Mouse (Mus musculus) hindbrain, postnatal 0 days (tissue): ENCODE measurements at regions not wholly inside any gene's neighbourhood (a gene's known extent, or its start where the extent isn't known, plus 50 kb on each side); places are given as distances from the start of the nearest gene placed in this dataset.

Experiments used
- ATAC-seq: fragments of 200-750 bp; cut with Nextera tagmentation; 2 replicates; pipeline ENCODE4 v1.8.0; 2017; ENCODE audit warnings: mild to moderate bottlenecking, moderate TSS enrichment, moderate library complexity
- DNase-seq: peaks from one replicate; pipeline ENCODE4 v3.0.0-alpha.2; 2015; ENCODE audit warnings: low spot score
- H3K27ac ChIP-seq: fragments of 300-500 bp; sonication (generic); 2 replicates; pipeline ENCODE4 v1.5.1; 2014; ENCODE audit warnings: mild to moderate bottlenecking
- H3K27me3 ChIP-seq: fragments of 300-500 bp; sonication (generic); 2 replicates; pipeline ENCODE4 v1.6.1; 2014; ENCODE audit warnings: low read length, mixed read lengths; ENCODE audit not compliant: insufficient read depth
- H3K36me3 ChIP-seq: fragments of 300-500 bp; sonication (generic); 2 replicates; pipeline ENCODE4 v1.6.1; 2014; ENCODE audit warnings: low read length, mixed read lengths; ENCODE audit not compliant: insufficient read depth
- H3K4me1 ChIP-seq: fragments of 300-500 bp; sonication (generic); 2 replicates; pipeline ENCODE4 v1.6.1; 2014; ENCODE audit warnings: antibody characterized with exemption, low read length, mixed read lengths; ENCODE audit not compliant: insufficient read depth
- H3K4me2 ChIP-seq: fragments of 300-500 bp; sonication (generic); 2 replicates; pipeline ENCODE4 v1.6.1; 2014; ENCODE audit warnings: low read depth, mild to moderate bottlenecking, low read length, moderate library complexity, mixed read lengths
- H3K4me3 ChIP-seq: fragments of 300-500 bp; sonication (generic); 2 replicates; pipeline ENCODE4 v1.5.1; 2014; ENCODE audit warnings: low read length
- H3K9ac ChIP-seq: fragments of 300-500 bp; sonication (generic); replicated peaks from 2 replicates; pipeline ENCODE4 v1.6.1; 2014; ENCODE audit warnings: mild to moderate bottlenecking, low read length, moderate library complexity, mixed read lengths
- H3K9me3 ChIP-seq: fragments of 300-500 bp; sonication (generic); 2 replicates; pipeline ENCODE4 v1.6.1; 2016; ENCODE audit warnings: low read length, mixed read lengths
- CTCF ChIP-seq: IDR thresholded peaks from 2 replicates; pipeline ENCODE4 v1.5.1; 2016; ENCODE audit warnings: antibody characterized with exemption, control low read depth, low read depth
- WGBS: fragments of 180-500 bp; shearing (Covaris S2); extraction: QIAGEN DNeasy Blood & Tissue Kit; methylation state at CpG from one replicate; pipeline ENCODE4 v1.1.7; 2014; 5-methylcytosine and 5-hydroxymethylcytosine counted together

DNA sequence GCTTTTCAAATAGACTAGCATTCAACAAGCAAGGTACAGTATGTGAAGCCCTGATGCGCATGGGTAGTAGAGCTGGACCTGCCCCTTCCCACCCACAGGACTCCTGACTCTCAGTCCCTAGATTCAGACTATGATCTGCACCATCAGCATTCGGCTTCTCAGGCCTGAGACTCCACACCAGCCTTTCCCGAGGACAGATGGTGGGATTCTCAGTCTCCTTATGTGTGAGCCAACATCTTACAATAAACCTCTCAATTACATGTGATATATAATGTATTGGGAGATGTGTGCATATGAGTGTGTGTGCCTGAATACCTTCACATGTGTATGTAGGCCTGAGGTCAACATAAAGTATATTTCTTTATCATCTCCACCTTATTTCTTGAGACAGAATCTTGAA lies 268.3 kb downstream of the Rybp start:
- ATAC-seq: no peak
- no peak overlapping the region for H3K4me3 ChIP-seq
- no peak overlapping the region for H3K27ac ChIP-seq
- no peaks in the 10 kb centered on the region for H3K27me3 ChIP-seq
- no peak for TF ChIP-seq CTCF
- no peak for DNase-seq
- WGBS: 72% methylated on average over 3 of the region's 3 CpGs
- H3K9ac ChIP-seq: no peak overlapping the region
- no peaks in the 10 kb centered on the region for H3K9me3 ChIP-seq
- no peak overlapping the region for H3K4me2 ChIP-seq
- H3K4me1 ChIP-seq: 0 out of 2 replicates have a peak, but pooled peaks cover 5% of the 10 kb centered on the region
- H3K36me3 ChIP-seq: no peaks in the 10 kb centered on the region

DNA sequence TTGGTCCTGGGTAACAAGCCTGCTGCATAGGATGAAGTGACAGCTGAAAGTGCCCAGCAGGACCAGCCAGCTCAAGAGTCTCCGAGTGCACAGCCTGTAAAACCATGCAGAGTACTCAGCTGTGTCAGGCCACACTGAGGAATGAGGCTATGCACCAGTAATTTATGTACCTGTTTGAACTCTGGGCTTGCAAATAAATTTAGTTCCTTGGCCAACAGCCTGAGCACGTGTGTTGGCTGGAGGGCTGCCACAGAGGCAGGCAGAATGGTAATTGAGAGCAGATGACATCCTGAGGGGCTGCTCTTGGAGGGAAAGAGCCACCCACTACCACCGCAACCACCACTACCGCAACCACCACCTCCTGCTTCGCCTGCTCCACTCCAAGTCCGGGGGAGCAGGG lies 273.3 kb downstream of the Rybp start:
- Histone ChIP-seq H3K9ac (no peak overlapping the region), H3K4me2 (no peak overlapping the region), H3K36me3 (no peaks in the 10 kb centered on the region), H3K27ac (no peak overlapping the region), H3K9me3 (no peaks in the 10 kb centered on the region), H3K27me3 (no peaks in the 10 kb centered on the region), H3K4me1 (peaks cover 14% of the 10 kb centered on the region), H3K4me3 (no peak overlapping the region)
- WGBS: 26% methylated on average over 6 of the region's 6 CpGs
- TF ChIP-seq CTCF: no peak
- ATAC-seq: 0 out of 2 replicates have a peak, but pooled peaks have one; percentile 28
- DNase-seq: peak; percentile 63

- H3K9me3 ChIP-seq: no peaks in the 10 kb centered on the region
- H3K4me3 ChIP-seq: no peak overlapping the region
- 9% methylated on average over 17 of the region's 17 CpGs for WGBS
- TF ChIP-seq CTCF: no peak
- H3K27me3 ChIP-seq: no peaks in the 10 kb centered on the region
- peak overlapping the region; percentile 45 for H3K4me2 ChIP-seq
- peak overlapping the region; percentile 32; the same call in 1 of the 2 replicates for H3K27ac ChIP-seq
- H3K36me3 ChIP-seq: no peaks in the 10 kb centered on the region
- H3K9ac ChIP-seq: no peak overlapping the region
- peaks cover 14% of the 10 kb centered on the region for H3K4me1 ChIP-seq
- peak; percentile 74 for DNase-seq
- peak; percentile 83 for ATAC-seq
Measured at GRCm38 (mm10) chr6:100011520-100012062, 275.7 kb downstream of the Rybp start.

DNA sequence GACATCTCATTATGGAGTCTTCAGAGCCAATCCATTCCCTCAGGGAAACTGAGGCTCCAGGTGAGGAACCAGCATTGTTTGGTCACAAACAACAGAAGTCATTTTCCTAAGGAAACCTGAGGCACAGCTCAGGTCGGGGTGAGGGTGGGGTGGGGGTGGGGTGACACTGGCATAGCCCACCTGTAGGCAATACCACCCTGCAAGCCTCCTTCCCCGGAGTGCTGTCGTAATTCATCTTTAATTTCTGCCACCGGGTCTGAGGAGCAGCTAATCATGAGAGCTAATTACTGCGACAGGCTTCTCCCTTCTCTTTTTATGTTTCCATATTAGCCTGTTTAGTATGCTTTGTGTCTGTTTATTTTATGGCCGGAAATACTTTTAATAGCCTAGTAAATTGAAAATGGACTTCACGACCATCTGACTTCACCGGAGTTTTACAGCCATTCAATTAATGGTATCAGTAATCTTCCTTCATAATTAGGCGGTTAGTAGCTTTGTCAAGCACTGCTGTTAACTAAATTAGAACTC lies 276.3 kb downstream of the Rybp start:
- ATAC-seq: 0 out of 2 replicates have a peak, but pooled peaks have one; percentile 36
- no peak overlapping the region for H3K9ac ChIP-seq
- H3K4me3 ChIP-seq: no peak overlapping the region

GRCm38 (mm10) chr6:99999711-100000365 lies 273.6 kb upstream of the Prok2 start:
- ATAC-seq (peak; percentile 46; the same call in 1 of the 2 replicates), DNase-seq (peak; percentile 37)
- Histone ChIP-seq H3K27ac (no peak overlapping the region), H3K4me1 (peaks cover 10% of the 10 kb centered on the region; the same call in 1 of the 2 replicates), H3K9ac (no peak overlapping the region), H3K36me3 (no peaks in the 10 kb centered on the region), H3K9me3 (no peaks in the 10 kb centered on the region), H3K4me3 (no peak overlapping the region), H3K4me2 (no peak overlapping the region), H3K27me3 (0 out of 2 replicates have a peak, but pooled peaks cover 2% of the 10 kb centered on the region)
- WGBS: 31% methylated on average over 13 of the region's 13 CpGs
- TF ChIP-seq CTCF: no peak

More for the DNA sequence above, 276.3 kb downstream of the Rybp start:
- Histone ChIP-seq H3K4me1 (peaks cover 14% of the 10 kb centered on the region), H3K4me2 (peak overlapping the region; percentile 45), H3K36me3 (no peaks in the 10 kb centered on the region), H3K27ac (peak overlapping the region; percentile 32; the same call in 1 of the 2 replicates), H3K9me3 (no peaks in the 10 kb centered on the region), H3K27me3 (no peaks in the 10 kb centered on the region)
- no peak for DNase-seq
- WGBS: 33% methylated on average over 9 of the region's 9 CpGs
- TF ChIP-seq CTCF: no peak

DNA sequence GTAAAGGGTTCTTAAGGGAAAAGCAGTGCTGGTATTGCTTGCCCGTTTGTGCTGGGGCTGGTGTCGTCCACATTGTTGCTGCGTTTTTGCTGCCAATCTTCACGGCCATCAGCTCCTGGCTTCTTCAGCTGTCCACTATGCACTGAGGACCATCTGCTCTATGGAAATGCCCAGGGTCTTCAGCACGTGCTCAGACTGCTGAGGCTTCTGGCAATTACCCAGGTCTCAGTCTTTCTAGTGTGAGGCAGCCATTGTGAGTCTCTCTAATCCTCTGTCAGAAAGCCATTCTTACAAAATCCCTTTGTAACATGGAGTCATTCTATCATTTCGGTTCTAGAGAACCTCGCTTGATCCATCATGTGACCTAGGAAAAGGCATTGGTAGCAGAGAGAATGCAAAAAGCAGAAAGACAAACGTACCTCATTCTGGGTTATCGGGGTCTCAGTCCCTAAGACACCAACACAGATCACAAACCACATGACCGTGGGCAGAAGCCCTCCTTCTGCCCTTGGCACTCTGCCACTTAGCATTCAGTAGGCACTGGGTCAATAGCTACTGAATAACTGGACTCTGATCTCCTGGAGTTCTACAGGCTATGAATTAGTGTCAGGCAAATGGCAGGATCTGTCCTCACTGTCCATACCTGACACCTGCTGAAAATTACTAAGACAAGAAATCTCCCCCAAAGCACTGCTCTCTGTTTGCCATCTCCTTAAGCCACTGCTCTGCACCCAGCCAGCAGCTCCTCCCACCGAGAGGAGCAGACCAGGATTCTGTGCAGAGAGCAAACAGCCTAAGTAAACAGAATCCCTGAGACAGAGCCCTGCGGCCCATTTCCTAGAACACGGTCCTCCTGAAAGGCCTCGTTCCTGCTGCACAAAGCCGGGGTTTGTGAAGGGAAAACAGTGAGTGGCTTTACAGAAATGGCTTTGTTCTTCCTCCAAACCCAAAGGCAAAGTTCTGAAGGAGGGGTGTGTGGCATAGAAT lies 270.1 kb upstream of the Prok2 start:
- H3K4me2 ChIP-seq: no peak overlapping the region
- no peaks in the 10 kb centered on the region for H3K9me3 ChIP-seq
- H3K4me1 ChIP-seq: peaks cover 10% of the 10 kb centered on the region; the same call in 1 of the 2 replicates
- no peaks in the 10 kb centered on the region for H3K36me3 ChIP-seq
- H3K27ac ChIP-seq: no peak overlapping the region
- peak; percentile 86 for DNase-seq
- no peak overlapping the region for H3K4me3 ChIP-seq
- no peak overlapping the region for H3K9ac ChIP-seq
- TF ChIP-seq CTCF: no peak
- WGBS: 31% methylated on average over 15 of the region's 15 CpGs
- H3K27me3 ChIP-seq: no peaks in the 10 kb centered on the region; the same call in 1 of the 2 replicates
- peak; percentile 79 for ATAC-seq
